Mouse (Mus musculus) stomach, postnatal 0 days (tissue): ENCODE measurements around the gene Tnfsfm13.

Source experiments
- CTCF ChIP-seq: IDR thresholded peaks from 2 replicates; pipeline ENCODE4 v1.5.1; 2016; ENCODE audit warnings: antibody characterized with exemption, low read depth, mild to moderate bottlenecking, moderate library complexity
- EP300 ChIP-seq: optimal IDR thresholded peaks from 2 replicates; pipeline ENCODE3; 2016; ENCODE audit warnings: antibody characterized with exemption

DNA sequence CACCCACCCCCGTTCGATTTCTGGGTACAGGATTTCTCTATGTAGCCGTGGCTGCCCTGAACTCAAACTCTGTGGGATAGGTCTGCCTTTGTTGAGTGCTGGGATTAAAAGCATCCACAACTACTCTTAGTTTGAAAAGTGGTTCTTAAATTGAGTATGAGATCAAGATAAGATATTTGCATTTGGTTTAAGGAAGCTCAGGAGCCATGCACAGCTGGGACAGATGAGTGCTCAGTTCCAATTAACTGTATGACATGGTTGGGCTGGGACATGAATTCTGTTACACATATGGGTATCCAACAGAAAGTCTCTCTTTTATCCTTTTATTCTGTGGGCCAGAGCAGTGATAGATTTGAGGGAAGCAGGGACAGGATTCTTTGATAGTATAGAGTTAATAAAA is 60.4 kb downstream of the Tnfsfm13 start:
- TF ChIP-seq CTCF = no peak
- no peak for TF ChIP-seq EP300
